Mouse (Mus musculus) adrenal gland, postnatal 14 days (tissue): ENCODE measurements around the gene Pde11a. TPM values are rescaled to one million over a fixed set of nuclear protein-coding genes. Genes with fewer than 3 reads are reported as not detected.
"Not testable (repeated sequence)": the region's sequence is repeated elsewhere in the genome, so short reads cannot be mapped to it uniquely, and the experiment has no call there.

Experiments used
- DNase-seq: peaks from one replicate; pipeline ENCODE4 v3.0.0; 2021; ENCODE audit warnings: mixed read lengths
- total RNA-seq: library from RNA; stranded (reverse); gene quantifications from 2 replicates; pipeline ENCODE4 v1.2.3, GENCODE M21; 2021

The Pde11a gene
- total RNA-seq, 1 experiment from 2014 or later: 0.26 TPM

DNA sequence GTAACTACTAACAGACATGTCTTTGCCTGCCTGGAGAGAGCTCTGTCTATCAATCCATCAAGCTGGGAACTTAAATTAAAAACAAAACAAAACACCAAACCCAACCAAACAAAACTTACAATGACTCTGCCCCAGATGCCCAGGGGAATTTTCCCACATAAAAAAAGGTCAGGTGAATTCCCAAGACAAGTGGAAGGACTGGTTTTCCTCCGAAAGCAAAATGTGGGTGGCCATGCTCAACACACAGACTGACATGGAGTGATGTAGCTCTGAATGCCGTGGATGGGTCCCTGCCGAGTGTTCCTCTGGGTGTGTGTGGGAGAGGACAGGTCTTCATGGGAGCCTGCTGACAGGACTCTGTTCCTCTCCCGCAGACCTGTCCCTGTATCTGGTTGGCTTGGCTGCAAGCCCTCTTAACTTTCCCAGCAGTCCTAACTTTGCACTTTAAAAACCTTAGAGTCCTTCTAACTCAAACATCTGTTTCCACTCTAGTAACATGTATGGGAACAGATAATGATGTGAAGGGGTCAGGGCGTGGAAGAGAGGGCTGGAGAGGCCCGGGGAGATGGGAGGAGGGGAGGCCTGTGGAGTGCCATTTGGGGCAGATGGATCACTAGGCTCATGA, 346.9 kb downstream of the Pde11a start:
- DNase-seq: no peak

DNA sequence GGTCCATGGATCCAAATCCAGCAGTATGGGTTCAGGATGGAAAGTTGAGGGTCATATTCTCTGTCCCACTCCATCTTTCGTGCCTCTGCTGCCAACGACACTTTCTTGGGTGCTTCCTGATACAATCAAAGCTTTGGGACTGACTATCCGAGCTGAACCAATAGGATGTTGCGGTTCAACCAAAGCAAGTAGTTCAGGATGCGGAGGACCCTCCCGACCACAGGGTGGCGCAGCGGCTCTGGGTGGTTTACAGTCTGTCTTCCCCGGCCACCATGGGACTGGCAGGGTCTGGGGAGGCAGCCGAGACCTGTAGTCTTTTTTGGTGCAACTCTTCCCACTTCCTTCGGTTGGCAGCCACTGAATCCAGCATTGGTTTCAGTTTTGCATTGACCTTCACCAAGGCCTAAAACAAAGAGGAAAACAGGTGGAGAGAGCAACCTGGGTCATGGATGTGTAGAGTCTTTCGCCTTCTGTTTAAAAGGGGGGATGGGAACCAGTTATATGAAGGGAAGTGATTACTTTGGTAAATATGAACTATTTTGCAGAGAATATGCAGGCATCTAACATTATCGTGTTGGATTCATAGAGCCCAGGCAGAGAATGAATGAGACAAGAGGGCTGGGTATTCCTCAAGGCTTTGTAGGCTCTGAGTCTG, 347.6 kb downstream of the Pde11a start:
- DNase-seq: peak; percentile 91

DNA sequence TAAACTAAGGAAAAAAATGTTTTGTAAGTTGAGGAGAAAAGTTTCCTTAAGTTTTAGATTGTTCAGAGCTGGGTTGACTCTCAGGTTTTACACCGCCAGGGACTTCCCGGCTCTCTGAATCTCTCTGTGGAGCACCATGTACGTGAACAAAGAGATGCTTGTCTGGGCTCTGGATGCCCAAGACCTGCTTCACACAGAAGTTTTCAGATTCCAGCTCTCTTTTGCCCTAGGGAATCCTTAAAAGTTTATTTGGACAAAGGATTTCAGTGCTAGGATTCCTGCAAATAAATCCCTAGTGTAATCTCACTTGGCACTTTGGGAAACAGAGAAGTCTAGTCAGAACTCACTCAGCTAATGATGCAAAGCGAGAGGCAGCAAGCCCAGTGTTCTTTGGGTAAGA, 348.9 kb downstream of the Pde11a start:
- no peak for DNase-seq

DNA sequence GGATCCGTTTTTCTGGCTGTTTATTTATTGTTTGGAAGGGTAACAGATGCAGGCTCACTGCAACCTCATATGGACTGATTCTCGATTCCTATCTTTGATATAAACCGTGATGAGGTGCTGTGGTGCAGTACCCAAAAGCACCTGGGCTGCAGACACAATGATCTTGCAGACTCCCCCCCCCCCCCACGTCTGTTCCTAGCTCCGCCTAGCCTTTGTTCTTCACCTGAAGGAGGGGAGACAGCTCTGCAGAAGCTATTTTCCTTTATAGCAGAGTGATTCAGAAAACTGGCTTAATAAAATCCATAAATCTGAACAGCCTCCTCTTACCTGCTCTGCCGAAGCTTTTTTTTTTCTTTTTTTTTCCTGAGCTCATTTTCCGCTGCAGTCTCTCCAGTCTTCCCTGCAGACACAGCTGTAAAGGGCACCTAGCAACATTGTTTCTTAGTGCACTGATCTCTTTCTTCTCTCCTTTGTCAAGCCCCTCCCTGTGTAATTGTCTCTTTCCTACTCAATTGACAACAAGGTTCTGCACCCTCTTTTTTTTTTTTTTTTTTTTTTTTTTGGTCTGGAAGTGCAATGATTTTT, 349.7 kb downstream of the Pde11a start:
- DNase-seq: no peak

- no peak for DNase-seq
These were observed 350.2 kb downstream of the Pde11a start for GRCm38 (mm10) chr2:75988378-75988777.

GRCm38 (mm10) chr2:75987739-75988138, 350.8 kb downstream of the Pde11a start:
- DNase-seq: no peak

DNA sequence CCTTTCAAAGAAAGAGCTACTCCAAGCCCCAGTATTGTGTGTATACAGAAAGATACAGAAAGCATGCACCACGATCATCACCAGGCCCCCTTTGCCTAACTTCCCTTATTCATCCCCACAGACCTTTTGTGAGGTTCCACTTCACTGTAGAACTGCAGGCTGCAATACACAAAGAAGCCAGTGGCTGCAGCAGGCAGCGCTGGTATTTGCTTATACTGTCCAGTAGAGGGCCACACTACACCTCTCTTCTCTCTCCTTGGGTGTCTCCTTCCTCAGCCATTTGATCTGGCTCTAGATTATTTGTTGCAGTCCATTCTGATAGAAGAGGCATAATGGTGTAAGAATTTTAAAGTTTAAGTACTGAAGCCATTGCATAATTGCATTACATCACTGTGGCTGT, 353.4 kb downstream of the Pde11a start:
- peak; percentile 73 for DNase-seq

- DNase-seq: no peak
These were observed 354.7 kb downstream of the Pde11a start for GRCm38 (mm10) chr2:75983847-75984246.

DNA sequence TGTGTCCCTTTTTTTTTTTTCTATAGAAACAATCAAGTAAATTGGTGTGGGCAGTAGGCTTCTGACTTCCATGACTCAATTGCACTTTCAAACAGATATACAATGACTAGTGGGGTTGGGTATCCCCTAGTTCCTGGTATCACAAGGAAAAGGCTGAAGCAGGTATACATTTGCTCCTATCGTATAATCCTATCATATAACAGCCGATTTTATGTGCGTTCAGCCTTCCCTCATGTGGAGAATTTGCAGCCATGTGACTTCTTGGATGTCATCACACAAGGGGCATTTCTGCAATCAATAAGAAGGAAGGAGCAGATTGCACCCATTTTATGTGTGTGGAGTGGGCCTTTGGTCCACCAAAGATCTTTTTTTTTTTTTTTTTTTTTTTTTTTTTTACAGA, 355.5 kb downstream of the Pde11a start:
- DNase-seq: no peak

- DNase-seq: no peak
These were observed 355.9 kb downstream of the Pde11a start for GRCm38 (mm10) chr2:75982626-75983025.

DNA sequence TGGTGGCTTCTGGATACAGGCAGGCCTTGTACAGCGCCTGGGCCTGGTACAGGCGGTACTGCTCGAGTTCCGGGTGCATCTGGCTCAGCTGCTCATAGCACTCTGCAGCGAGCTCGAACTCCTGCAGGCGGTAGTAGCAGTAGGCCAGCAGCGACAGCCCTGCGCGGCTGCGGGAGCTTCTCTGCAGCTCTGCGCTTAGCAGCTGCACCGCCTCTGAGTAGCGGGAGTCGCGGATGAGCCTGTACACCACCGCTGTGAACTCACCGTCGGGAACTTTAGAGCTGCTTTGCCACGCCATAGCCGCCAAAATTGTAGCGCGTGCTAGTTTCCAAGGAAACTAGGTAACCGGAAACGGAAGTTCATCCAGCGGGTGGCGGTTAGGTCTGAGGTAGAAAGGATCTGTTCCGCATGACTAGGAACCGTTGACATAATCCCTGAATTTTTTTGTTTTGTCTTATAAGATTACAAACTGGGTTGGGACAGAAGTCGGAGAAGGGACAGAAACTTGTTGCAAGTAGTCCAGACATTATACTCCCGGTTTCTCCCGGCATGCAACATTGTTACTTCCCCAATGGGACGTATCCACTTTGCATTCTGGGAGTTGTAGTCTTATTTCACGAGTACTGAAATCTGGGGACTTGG, 357.0 kb downstream of the Pde11a start, which contains the start of gene Ttc30a1:
TSS of gene Ttc30a1 (minus strand) at position 528 of the 642 bp plus-strand sequence.
- peak; percentile 88 for DNase-seq

DNA sequence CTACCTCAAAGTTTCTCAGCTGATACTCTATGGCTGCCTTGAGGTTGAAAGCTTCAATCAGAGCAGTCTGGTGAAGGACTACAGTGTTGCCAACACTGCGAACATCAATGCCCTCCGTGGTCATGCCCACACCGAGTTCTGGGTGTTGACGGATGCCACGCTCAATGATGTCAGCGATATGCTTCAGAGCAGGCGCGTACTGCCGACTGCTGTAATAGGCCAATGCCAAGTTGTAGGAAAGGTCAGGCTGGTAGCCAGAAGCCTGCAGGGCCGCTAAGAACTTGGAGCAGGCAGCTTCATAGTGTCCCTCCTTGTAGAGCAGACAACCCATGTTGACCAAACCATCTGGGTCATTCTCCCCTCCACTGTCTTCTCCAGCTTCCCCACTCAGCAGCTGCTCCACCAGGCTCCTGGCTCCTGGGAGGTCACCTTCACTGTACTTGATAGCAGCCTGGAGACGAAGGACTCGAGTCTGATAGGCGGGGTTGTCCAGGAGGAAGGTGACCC, 357.6 kb downstream of the Pde11a start:
- not testable (repeated sequence) for DNase-seq

DNA sequence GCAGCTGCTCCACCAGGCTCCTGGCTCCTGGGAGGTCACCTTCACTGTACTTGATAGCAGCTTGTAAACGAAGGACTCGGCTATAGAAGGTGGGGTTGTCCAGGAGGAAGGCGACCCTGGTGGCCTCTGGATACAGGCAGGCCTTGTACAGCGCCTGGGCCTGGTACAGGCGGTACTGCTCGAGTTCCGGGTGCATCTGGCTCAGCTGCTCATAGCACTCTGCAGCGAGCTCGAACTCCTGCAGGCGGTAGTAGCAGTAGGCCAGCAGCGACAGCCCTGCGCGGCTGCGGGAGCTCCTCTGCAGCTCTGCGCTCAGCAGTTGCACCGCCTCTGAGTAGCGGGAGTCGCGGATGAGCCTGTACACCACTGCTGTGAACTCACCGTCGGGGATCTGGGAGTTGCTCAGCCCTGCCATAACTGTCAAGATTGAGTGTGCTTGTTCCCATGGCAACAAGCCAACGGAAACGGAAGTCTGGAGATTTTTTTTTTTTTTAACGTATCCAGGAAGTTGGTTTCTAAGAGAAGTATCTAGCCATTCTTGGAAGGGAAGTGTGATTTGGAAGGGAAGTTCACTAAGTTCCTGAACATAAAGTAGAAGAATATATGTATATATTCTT, 360.7 kb downstream of the Pde11a start, which contains the start of gene Ttc30a2:
TSS of gene Ttc30a2 (minus strand) at position 419 of the 617 bp plus-strand sequence.
- peak; percentile 71 for DNase-seq

DNA sequence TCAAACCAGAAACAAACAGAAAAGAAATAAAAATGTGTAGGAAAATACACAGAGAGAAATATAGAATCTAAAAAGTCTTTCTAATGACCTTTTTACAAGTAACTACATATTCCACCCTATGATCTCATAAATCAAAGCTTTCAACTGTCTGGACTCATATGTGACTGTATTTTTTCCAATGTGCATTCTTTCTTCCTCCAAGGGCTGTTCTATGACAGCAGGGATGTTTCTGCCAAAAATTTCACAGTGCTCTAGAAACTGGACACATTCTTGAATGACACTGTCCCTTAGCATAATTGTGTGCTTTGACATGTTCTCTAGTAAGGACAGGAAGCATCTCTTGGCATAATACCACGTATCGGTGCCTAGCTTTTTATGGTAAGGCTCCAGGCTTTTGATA, 362.5 kb downstream of the Pde11a start:
- DNase-seq: not testable (repeated sequence)

DNA sequence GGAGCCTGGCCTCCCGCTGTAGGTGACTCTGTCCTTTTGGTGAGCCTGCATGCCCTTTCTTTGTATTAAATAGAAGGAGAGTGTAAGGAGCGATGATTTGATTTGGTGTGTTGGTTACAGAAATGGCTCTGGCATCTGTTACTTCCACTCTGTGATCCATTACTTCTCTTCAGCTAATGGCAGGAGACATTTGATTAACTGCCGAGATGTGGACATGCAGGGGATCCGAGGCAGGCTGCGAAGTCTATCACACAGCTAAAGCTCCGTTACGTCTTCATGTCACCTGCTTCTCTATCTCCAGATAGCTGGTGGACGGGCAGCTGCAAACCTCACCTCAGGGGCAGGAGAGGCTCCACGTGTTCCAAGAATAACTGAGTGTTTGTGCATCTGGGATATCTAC, 364.4 kb downstream of the Pde11a start:
- no peak for DNase-seq

- DNase-seq: peak; percentile 75
These were observed 373.6 kb downstream of the Pde11a start for GRCm38 (mm10) chr2:75964972-75965371.

DNA sequence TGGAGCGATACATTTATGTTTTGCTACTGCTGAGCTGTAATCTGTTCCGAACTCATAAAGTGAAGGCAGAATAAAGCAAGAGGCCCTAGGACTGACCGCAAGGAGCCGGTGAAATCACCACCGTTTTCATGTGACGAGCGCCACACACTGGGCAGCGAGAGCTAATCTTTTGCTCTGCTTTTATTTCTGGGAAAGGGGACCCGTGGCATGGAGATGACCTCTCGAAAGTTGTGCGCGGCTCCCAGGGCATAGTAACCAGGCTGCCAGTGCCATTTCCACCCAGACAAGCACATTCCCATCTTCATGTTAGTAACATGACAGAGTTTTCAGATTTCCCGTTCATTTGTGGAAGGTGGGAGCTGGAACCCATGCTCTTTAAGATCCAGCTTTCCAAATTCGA, 374.1 kb downstream of the Pde11a start:
- peak; percentile 90 for DNase-seq

- DNase-seq: peak; percentile 34
These were observed 374.5 kb downstream of the Pde11a start for GRCm38 (mm10) chr2:75964051-75964450.

DNA sequence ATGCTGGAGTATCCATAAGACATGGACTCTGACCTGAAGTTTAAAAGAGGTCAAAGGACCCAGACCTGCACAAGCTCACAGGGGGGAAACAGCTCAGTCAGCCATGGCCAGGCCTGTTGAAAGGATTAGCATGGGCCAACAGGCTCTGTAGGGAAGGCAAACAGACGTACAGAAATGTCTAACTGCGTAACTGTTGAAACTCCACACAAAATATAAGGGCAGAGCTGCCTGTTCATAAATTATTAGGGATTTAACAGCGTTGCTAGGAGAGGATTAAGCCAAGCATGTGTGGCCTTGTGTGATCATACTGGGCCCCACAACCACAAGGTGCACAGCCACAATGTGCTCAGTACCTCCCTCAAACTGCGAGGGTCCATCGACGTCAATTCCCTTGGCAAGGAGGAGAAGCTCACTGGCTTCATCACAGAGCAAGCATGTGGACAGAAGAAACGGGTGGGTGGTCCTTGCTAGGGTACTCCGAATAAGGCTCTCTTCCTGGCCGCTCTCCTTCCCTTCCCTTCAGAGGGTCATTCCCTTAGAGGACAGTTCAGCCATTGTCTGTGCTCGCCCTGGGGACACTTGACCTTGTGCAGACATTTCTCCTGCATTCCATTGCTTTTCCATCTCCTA, 375.2 kb downstream of the Pde11a start:
- no peak for DNase-seq

DNA sequence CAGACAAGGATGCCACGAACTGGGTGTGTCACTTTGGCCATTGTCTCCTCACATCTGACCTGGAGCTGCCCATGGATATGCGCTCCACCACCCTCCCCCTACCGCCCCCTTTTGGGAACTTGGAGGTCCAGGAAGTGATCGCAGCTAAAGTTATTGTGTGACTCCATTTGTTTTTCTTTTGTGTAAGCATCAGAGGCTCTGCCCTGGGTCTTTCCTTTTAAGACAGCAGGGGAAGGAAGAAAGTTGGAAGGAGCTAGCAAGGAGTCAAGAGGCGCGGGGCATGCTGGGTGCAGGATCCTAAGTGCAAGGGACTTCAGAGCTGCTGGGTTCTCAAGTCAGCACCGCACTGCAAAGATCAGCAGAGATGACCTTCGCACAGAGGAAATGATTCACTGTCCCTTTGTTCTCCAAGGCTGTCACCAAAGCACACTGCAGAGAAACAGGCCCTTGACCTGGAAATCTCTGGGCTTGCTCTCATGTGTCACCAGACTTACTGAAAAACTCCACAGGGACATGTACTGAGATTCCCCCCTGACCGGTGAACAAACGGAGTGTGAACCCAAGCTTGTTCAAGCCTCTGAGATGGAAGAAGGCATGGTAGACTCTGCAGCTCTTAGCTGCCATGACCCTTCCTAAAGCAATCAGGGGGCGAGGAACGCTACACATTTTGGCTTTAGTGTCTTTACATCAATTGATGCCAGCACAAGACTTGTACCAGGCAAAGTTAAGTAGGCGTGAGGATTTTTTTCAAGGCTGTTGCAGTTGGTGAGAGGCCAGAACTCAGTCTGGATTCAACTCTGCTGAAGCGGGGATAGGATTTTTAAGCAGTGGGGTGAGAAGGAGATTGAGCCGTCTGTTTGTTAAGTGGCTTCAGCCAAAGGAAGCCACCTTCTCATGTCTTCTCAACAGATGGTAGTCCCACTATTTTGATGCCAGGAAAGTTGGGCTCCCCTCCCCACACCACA, 377.9 kb downstream of the Pde11a start:
- DNase-seq: peak; percentile 83
